Mouse (Mus musculus) midbrain, postnatal 0 days (tissue): ENCODE measurements at regions not wholly inside any gene's neighbourhood (a gene's known extent, or its start where the extent isn't known, plus 50 kb on each side); places are given as distances from the start of the nearest gene placed in this dataset.

Experiments
- ATAC-seq: fragments of 200-750 bp; cut with Nextera tagmentation; 2 replicates; pipeline ENCODE4 v1.8.0; 2017; ENCODE audit warnings: moderate number of reproducible peaks, mild to moderate bottlenecking, moderate TSS enrichment, moderate library complexity; ENCODE audit not compliant: low FRiP score
- DNase-seq: peaks from one replicate; pipeline ENCODE4 v3.0.0-alpha.2; 2015; ENCODE audit warnings: low spot score
- H3K27ac ChIP-seq: fragments of 300-500 bp; sonication (generic); 2 replicates; pipeline ENCODE4 v1.5.1; 2014; ENCODE audit warnings: low read depth, mild to moderate bottlenecking, low read length, mixed read lengths
- H3K27me3 ChIP-seq: fragments of 300-500 bp; sonication (generic); 2 replicates; pipeline ENCODE4 v1.6.1; 2014; ENCODE audit warnings: low read length, control low read depth, mixed read lengths; ENCODE audit not compliant: insufficient read depth
- H3K36me3 ChIP-seq: fragments of 300-500 bp; sonication (generic); 2 replicates; pipeline ENCODE4 v1.6.1; 2014; ENCODE audit warnings: low read length, control low read depth, mixed read lengths; ENCODE audit not compliant: insufficient read depth
- H3K4me1 ChIP-seq: fragments of 300-500 bp; sonication (generic); 2 replicates; pipeline ENCODE4 v1.6.1; 2014; ENCODE audit warnings: mild to moderate bottlenecking, control low read depth, antibody characterized with exemption, low read length, mixed read lengths; ENCODE audit not compliant: insufficient read depth
- H3K4me2 ChIP-seq: fragments of 300-500 bp; sonication (generic); 2 replicates; pipeline ENCODE4 v1.6.1; 2014; ENCODE audit warnings: low read depth, mild to moderate bottlenecking, low read length, mixed read lengths; ENCODE audit not compliant: poor library complexity, severe bottlenecking
- H3K4me3 ChIP-seq: fragments of 300-500 bp; sonication (generic); 2 replicates; pipeline ENCODE4 v1.5.1; 2014; ENCODE audit warnings: low read depth, mild to moderate bottlenecking, low read length, moderate library complexity
- H3K9ac ChIP-seq: fragments of 300-500 bp; sonication (generic); replicated peaks from 2 replicates; pipeline ENCODE4 v1.6.1; 2014; ENCODE audit warnings: mild to moderate bottlenecking, low read length, moderate library complexity, mixed read lengths; ENCODE audit not compliant: poor library complexity, severe bottlenecking
- H3K9me3 ChIP-seq: fragments of 300-500 bp; sonication (generic); 2 replicates; pipeline ENCODE4 v1.6.1; 2016; ENCODE audit warnings: low read length, control low read depth
- CTCF ChIP-seq: IDR thresholded peaks from 2 replicates; pipeline ENCODE4 v1.5.1; 2016; ENCODE audit warnings: antibody characterized with exemption, mild to moderate bottlenecking
- WGBS: fragments of 180-500 bp; shearing (Covaris S2); extraction: QIAGEN DNeasy Blood & Tissue Kit; methylation state at CpG from one replicate; pipeline ENCODE4 v1.1.7; 2014; 5-methylcytosine and 5-hydroxymethylcytosine counted together

DNA sequence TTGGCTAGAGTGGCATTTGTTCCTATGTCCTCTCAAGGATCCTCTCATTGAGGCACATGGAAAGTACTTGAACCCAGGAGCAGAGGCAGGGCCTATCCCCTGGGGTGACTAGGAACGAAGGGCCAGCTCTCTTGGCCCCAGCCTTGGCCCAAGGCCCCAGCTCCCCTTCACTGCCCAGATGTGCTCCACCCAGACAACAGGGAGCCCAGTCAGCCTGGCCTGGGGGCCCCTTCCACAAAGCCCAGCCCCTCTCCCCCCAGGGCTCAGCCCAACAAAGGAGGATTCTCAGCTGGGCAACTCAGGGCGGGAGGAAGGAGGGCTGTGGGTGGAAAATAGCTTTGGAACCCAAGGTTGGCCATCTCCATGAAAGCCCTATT, 80.6 kb downstream of the Pja1 start:
- no peak for ATAC-seq
- TF ChIP-seq CTCF, result no peak

DNA sequence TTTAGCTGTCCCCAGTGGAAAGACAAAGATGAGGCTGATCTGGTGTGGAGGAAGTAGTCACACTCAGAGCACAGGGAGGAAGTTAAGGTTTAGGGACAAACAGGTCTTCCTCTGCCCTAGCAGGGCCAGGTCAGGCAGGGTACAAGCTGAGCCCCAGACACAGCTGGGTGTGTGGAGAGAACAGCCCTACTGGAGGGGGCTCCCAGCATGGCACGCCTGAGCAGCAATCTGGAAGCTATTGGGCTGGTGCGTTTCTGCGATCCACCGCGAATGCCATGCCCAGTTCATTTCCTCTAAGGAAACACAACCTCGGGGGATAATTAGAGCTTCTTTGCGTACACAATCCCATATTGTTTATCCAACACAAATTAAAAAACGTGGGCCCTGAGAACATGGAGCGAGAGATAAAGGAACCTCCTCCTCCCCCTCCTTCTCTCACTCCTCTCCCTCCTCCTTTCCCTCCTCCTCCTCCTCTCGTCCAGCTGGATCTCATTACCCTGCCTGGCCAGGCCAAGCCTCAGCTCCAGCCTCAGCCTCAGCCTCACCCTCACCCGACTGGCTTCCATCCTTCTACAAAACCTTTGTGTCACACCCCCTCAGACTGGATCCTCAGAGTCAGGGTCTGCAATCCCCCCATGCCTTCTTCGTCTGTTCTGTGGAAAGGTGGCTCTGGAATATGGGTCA, 81.2 kb downstream of the Pja1 start:
- Histone ChIP-seq H3K27me3 (peaks cover 21% of the 10 kb centered on the region; the same call in 1 of the 2 replicates), H3K4me3 (no peak overlapping the region), H3K9ac (no peak overlapping the region), H3K9me3 (no peaks in the 10 kb centered on the region), H3K4me2 (no peak overlapping the region), H3K4me1 (no peaks in the 10 kb centered on the region), H3K27ac (no peak overlapping the region), H3K36me3 (no peaks in the 10 kb centered on the region)
- TF ChIP-seq CTCF, result no peak
- no peak for DNase-seq
- ATAC-seq, result no peak
- 57% methylated on average over 12 of the region's 12 CpGs for WGBS

More for the DNA sequence above, 80.6 kb downstream of the Pja1 start:
- no peaks in the 10 kb centered on the region for H3K4me1 ChIP-seq
- H3K36me3 ChIP-seq, result no peaks in the 10 kb centered on the region
- H3K4me2 ChIP-seq, result no peak overlapping the region
- H3K9me3 ChIP-seq, result no peaks in the 10 kb centered on the region
- WGBS, result 69% methylated on average over 2 of the region's 2 CpGs
- no peak overlapping the region for H3K9ac ChIP-seq
- DNase-seq, result no peak
- H3K27ac ChIP-seq, result no peak overlapping the region
- no peak overlapping the region for H3K4me3 ChIP-seq
- peaks cover 25% of the 10 kb centered on the region; the same call in 1 of the 2 replicates for H3K27me3 ChIP-seq

DNA sequence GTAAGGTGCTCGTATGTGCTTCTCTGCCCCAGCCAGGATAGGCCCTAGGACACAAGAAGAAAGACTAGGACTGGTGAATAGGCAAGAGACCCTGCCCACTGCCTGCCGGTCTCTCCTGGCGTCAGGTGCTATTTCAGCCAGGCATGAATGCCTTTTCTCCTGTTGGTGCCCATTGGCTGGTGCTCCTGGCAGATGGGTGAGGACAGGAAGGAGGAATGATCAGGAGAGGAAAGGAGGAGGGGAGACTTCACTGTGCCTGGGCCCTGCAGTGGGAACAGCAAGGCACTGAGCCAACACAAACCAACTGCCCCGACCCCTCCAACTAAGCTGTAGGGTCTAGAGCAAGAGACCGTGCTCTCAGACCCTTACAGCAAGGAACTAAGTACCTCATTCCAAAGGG, 100.4 kb downstream of the Pja1 start:
- H3K4me3 ChIP-seq, result no peak overlapping the region
- H3K27ac ChIP-seq, result no peak overlapping the region
- DNase-seq, result no peak
- TF ChIP-seq CTCF, result no peak
- no peak overlapping the region for H3K4me2 ChIP-seq
- H3K27me3 ChIP-seq, result peaks cover 12% of the 10 kb centered on the region; the same call in 1 of the 2 replicates
- WGBS, result 82% methylated on average over 5 of the region's 5 CpGs
- no peaks in the 10 kb centered on the region for H3K4me1 ChIP-seq
- no peaks in the 10 kb centered on the region for H3K9me3 ChIP-seq
- no peak for ATAC-seq
- H3K9ac ChIP-seq, result no peak overlapping the region
- no peaks in the 10 kb centered on the region for H3K36me3 ChIP-seq

DNA sequence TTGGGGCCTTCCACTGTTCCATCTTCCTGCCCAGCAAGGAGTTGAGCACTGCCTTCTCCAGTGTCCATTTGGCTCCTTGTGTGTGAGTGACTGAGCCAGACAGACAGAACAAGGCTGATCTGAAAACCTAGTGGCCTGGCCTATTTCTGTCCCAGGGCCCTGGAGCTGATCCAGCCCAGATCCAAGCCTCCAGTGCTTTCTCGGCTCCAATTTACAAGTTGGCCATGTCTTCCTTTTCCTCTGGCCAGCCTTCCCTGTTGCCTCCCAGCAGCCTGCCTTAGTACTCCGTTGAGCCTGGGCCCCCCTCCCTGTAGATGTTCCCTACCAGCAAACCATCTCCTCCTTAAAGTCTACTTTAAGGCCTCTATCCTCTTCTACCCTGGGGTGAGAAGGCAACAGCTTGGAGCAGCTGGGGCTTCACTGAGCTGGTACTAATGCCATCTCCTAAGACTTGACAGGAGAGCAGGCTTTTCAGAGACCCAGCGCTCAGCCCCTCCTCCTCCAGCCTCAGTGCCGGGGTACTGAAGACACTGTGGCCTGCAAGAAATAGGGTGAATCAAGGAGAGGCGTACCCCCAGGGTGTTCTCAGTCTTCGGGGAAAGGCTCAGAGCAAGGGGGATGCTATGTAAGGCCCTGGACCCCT, 101.7 kb downstream of the Pja1 start:
- 79% methylated on average over 6 of the region's 6 CpGs for WGBS
- no peaks in the 10 kb centered on the region for H3K9me3 ChIP-seq
- no peak overlapping the region for H3K9ac ChIP-seq
- H3K4me3 ChIP-seq, result no peak overlapping the region
- no peak for TF ChIP-seq CTCF
- DNase-seq (peak; percentile 54), ATAC-seq (no peak; the same call in 1 of the 2 replicates)
- no peak overlapping the region for H3K4me2 ChIP-seq
- peaks cover 15% of the 10 kb centered on the region; the same call in 1 of the 2 replicates for H3K27me3 ChIP-seq
- no peaks in the 10 kb centered on the region for H3K4me1 ChIP-seq
- no peaks in the 10 kb centered on the region for H3K36me3 ChIP-seq
- H3K27ac ChIP-seq, result no peak overlapping the region

DNA sequence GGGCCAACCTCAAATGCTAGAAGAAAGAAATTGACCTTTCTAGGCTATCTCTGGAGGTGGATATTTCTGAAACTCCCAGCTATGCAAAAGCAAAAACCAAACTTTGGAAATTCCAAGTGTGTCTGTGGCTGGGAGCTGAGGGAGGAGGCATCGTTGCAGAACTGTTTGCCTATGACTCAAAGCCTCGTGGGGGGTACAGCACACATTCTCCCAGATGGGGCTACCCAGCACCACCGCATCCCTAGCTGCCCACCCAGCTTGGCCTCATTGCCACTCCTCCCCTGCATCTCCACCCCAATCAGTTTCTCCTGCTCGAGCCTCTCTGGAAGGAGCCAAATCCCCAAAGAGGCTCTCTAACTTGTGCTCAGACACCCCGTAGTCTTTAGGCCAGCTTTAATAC, 107.0 kb downstream of the Pja1 start:
- Histone ChIP-seq H3K4me2 (no peak overlapping the region), H3K27ac (no peak overlapping the region), H3K4me1 (no peaks in the 10 kb centered on the region), H3K36me3 (no peaks in the 10 kb centered on the region), H3K9ac (no peak overlapping the region), H3K9me3 (no peaks in the 10 kb centered on the region), H3K4me3 (no peak overlapping the region), H3K27me3 (peaks cover 17% of the 10 kb centered on the region; the same call in 1 of the 2 replicates)
- WGBS, result 70% methylated on average over 5 of the region's 5 CpGs
- DNase-seq (no peak), ATAC-seq (no peak)
- TF ChIP-seq CTCF, result no peak
